Mouse (Mus musculus) testis, adult 2 months (tissue): ENCODE measurements around the gene 2310011J03Rik. TPM values are rescaled to one million over a fixed set of nuclear protein-coding genes. Genes with fewer than 3 reads are reported as not detected.

Experiments used
- H3K27ac ChIP-seq: fragments of 200-500 bp; 2 replicates; pipeline ENCODE4 v1.5.1; 2012; ENCODE audit warnings: low read depth, low read length; ENCODE audit not compliant: control insufficient read depth, insufficient read depth
- H3K27me3 ChIP-seq: fragments of 200-500 bp; 2 replicates; pipeline ENCODE4 v1.6.1; 2012; ENCODE audit warnings: mild to moderate bottlenecking, low read length, moderate library complexity; ENCODE audit not compliant: control insufficient read depth, insufficient read depth
- H3K36me3 ChIP-seq: fragments of 200-500 bp; 2 replicates; pipeline ENCODE4 v1.6.1; 2012; ENCODE audit warnings: mild to moderate bottlenecking, low read length; ENCODE audit not compliant: control insufficient read depth, insufficient read depth
- H3K4me1 ChIP-seq: fragments of 200-500 bp; 2 replicates; pipeline ENCODE4 v1.6.1; 2012; ENCODE audit warnings: low read length; ENCODE audit not compliant: control insufficient read depth, insufficient read depth
- H3K4me3 ChIP-seq: fragments of 200-500 bp; 2 replicates; pipeline ENCODE4 v1.5.1; 2012; ENCODE audit warnings: low read depth, mild to moderate bottlenecking, low read length, moderate library complexity, mixed read lengths; ENCODE audit not compliant: control insufficient read depth
- CTCF ChIP-seq: fragments of 200-500 bp; IDR thresholded peaks from 2 replicates; pipeline ENCODE4 v1.5.1; 2012; ENCODE audit warnings: low read depth, mild to moderate bottlenecking, inconsistent platforms, low read length, moderate library complexity; ENCODE audit not compliant: control insufficient read depth, insufficient read depth, insufficient replicate concordance
- POLR2A ChIP-seq: fragments of 200-500 bp; IDR thresholded peaks from 2 replicates; pipeline ENCODE4 v1.6.1; 2012; ENCODE audit warnings: low read depth, mild to moderate bottlenecking, inconsistent platforms, low read length, moderate library complexity; ENCODE audit not compliant: control insufficient read depth
- polyA plus RNA-seq: library from polyadenylated mRNA; depleted of rRNA; stranded (reverse); fragments of >200 nt; gene quantifications from 2 replicates; pipeline ENCODE4 v1.2.3, GENCODE M21; 2012

Gene 2310011J03Rik
- polyA plus RNA-seq, 1 experiment: 11.3 TPM

DNA sequence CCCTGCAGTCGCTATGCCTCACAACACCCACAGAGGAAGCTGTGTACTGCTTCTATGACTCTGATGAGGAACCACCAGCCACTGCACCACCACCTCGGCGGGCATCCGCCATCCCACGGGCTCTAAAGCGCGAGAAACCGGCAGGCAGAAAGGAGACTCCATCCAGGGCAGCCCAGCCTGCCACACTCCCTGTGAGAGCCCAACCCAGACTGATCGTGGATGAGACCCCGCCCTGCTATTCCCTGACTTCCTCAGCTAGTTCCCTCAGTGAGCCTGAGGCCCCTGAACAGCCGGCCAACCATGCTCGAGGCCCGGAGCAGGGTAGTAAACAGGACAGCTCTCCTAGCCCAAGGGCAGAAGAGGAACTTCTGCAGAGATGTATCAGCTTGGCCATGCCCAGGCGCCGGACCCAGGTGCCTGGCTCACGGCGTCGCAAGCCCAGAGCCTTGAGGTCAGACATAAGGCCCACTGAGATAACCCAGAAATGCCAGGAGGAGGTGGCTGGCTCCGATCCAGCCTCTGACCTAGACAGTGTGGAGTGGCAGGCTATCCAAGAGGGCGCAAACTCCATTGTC, 6.6 kb downstream of the 2310011J03Rik start:
- TF ChIP-seq POLR2A (no peak), CTCF (no peak)
- Histone ChIP-seq H3K4me3 (no peak overlapping the region), H3K4me1 (peaks cover 19% of the 10 kb centered on the region), H3K27ac (no peak overlapping the region), H3K36me3 (no peaks in the 10 kb centered on the region), H3K27me3 (no peaks in the 10 kb centered on the region)

DNA sequence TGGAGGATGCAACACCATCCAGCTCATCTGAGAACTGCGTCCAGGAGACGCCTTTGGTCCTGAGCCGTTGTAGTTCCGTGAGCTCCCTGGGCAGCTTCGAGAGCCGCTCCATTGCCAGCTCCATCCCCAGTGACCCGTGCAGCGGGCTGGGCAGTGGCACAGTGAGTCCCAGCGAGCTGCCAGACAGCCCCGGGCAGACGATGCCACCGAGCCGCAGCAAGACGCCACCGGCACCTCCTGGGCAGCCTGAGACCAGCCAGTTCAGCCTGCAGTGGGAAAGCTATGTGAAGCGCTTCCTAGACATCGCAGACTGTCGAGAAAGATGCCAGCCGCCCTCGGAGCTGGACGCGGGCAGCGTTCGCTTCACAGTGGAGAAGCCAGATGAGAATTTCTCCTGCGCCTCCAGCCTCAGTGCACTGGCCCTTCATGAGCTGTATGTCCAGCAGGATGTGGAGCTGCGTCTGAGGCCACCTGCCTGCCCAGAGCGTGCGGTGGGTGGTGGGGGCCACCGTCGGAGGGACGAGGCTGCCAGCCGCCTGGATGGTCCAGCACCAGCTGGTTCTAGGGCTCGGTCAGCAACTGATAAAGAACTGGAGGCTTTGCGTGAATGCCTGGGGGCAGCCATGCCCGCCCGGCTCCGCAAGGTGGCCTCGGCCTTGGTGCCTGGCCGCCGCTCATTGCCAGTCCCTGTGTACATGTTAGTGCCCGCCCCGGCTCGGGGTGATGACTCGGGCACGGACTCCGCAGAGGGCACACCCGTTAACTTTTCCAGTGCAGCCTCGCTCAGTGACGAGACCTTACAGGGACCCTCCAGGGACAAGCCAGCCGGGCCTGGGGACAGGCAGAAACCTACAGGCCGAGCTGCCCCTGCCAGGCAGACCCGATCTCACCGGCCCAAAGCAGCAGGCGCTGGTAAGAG, 7.5 kb downstream of the 2310011J03Rik start:
- Histone ChIP-seq H3K36me3 (no peaks in the 10 kb centered on the region), H3K27ac (no peak overlapping the region), H3K4me3 (no peak overlapping the region), H3K4me1 (peaks cover 19% of the 10 kb centered on the region), H3K27me3 (no peaks in the 10 kb centered on the region)
- TF ChIP-seq POLR2A: no peak

DNA sequence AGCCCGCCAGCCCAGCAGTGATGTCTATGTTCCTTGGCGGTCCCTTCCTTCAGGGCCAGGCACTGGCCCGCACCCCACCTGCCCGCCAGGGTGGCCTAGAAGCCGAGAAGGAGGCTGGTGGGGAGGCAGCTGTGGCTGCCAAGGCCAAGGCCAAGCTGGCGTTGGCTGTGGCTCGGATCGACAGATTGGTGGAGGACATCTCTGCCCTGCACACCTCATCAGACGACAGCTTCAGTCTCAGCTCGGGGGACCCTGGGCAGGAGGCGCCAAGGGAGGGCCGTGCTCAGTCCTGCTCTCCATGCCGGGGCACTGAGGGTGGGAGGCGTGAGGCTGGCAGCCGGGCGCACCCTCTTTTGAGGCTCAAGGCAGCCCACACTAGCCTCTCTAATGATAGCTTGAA, 8.8 kb downstream of the 2310011J03Rik start:
- Histone ChIP-seq H3K4me1 (peaks cover 19% of the 10 kb centered on the region), H3K4me3 (no peak overlapping the region), H3K27ac (no peak overlapping the region), H3K27me3 (no peaks in the 10 kb centered on the region), H3K36me3 (no peaks in the 10 kb centered on the region)
- TF ChIP-seq POLR2A: no peak
- no peak for TF ChIP-seq CTCF

DNA sequence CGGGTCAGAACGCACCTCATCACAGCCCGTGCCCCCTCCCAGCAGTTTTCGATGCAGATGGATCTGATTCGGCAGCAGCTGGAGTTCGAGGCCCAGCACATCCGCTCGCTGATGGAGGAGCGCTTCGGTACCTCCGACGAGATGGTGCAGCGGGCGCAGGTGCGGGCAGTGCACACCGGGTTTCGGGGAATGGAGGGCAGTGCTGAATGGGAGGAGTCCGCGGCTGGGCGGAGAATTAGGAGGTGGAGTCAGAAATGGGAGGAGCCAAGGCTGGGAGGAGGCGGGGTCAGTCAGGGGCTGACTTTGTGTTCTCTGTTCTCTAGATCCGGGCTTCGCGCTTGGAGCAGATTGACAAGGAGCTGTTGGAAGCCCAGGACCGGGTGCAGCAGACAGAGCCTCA, 15.5 kb downstream of the 2310011J03Rik start:
- no peaks in the 10 kb centered on the region; the same call in none of the 2 replicates for H3K4me1 ChIP-seq
- H3K36me3 ChIP-seq: no peaks in the 10 kb centered on the region
- H3K27ac ChIP-seq: no peak overlapping the region
- TF ChIP-seq CTCF: no peak
- TF ChIP-seq POLR2A: no peak
- H3K4me3 ChIP-seq: peak overlapping the region; percentile 33
- no peaks in the 10 kb centered on the region for H3K27me3 ChIP-seq

DNA sequence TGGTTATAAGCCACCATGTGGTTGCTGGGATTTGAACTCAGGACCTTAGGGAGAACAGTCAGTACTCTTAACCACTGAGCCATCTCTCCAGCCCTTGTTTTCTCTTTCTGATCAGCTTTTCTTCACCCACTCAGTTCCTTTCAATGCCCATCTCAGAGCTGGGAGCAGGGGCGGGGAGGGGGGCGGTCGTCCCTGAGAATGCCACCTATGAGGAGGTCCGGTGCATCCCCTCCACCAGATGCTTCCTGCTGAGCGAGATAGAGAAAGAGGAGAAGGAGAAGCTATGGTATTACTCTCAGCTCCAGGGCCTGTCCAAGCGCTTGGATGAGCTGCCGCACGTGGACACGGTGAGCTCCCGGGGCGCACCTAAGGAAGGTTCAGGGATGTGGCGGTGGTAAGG, 15.9 kb downstream of the 2310011J03Rik start:
- Histone ChIP-seq H3K36me3 (no peaks in the 10 kb centered on the region), H3K4me3 (peak overlapping the region; percentile 33), H3K4me1 (peaks cover 3% of the 10 kb centered on the region), H3K27ac (no peak overlapping the region), H3K27me3 (no peaks in the 10 kb centered on the region)
- no peak for TF ChIP-seq CTCF
- TF ChIP-seq POLR2A: no peak

DNA sequence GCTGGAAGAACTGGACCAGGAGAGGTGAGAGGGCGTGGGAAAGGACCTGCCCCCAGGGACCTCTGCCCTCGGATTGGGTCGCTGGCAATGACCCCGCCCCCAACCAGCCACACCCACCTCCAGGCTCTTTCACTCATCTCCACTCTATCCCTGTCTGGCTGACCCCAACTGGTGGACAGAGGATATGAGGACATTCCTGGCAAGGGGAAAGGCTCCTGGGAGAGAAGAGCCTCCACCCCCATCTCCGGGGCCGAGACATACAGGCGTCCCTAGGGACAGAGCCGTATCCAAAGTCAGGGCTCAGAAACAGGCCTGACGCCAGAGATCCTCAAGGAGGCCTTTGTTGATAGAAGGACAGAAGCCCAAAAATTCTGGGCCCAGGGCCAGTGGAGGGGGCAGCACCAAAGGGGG, 17.9 kb downstream of the 2310011J03Rik start:
- Histone ChIP-seq H3K4me1 (peaks cover 10% of the 10 kb centered on the region), H3K4me3 (no peak overlapping the region), H3K36me3 (no peaks in the 10 kb centered on the region)

DNA sequence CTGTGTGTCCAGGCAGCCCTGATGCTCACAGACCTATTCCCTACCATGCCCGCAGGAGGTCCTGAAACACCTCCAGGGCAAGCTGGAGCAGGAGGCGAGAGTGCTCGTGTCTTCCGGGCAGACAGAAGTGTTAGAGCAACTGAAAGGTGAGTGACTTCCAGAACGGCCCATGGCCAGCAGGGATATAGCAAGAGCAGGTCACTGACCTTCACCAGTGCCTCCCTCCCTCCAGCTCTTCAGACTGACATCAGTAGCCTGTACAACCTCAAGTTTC, 18.3 kb downstream of the 2310011J03Rik start:
- H3K4me1 ChIP-seq: peaks cover 10% of the 10 kb centered on the region
- H3K27ac ChIP-seq: no peak overlapping the region
- H3K36me3 ChIP-seq: no peaks in the 10 kb centered on the region
- no peaks in the 10 kb centered on the region for H3K27me3 ChIP-seq
- no peak overlapping the region for H3K4me3 ChIP-seq
- no peak for TF ChIP-seq CTCF
- no peak for TF ChIP-seq POLR2A

More for the DNA sequence above, 17.9 kb downstream of the 2310011J03Rik start:
- TF ChIP-seq POLR2A: no peak
- Histone ChIP-seq H3K27ac (no peak overlapping the region), H3K27me3 (no peaks in the 10 kb centered on the region)
